In genomic region chr10:105774382-105774781, GRCm38 (mm10) we compare ENCODE assay signal across 8 mouse cellular contexts.
A peak's percentile ranks its signal among the peaks of the same experiment; 100 is the strongest.
DNase-seq lines count a peak whose midpoint lies in the region; ATAC-seq and TF ChIP-seq lines count a peak whose summit lies in the region.

No protein-coding gene starts in this region.

- intact Hi-C loops in left cerebral cortex, postnatal 36 days (cut with DNase I): loop anchor here (10.0 kb wide), 1 partner anchor 1790 kb away; no protein-coding TSS in a partner anchor

- no peak for TF ChIP-seq POLR2A in thymus, adult 2 months (IDR thresholded peaks at IDR 0.05; ENCODE audit: control insufficient read depth, extremely low read depth, insufficient read depth, low read length, poor library complexity)
- TF ChIP-seq POLR2A in kidney, adult 2 months (IDR thresholded peaks at IDR 0.05; ENCODE audit: low read depth, low read length): no peak

- H3K36me3 ChIP-seq in thymus, adult 2 months (ENCODE audit: control insufficient read depth, insufficient read depth, low read length): no peaks in the 10 kb centered on the region
- H3K36me3 ChIP-seq in kidney, adult 2 months (ENCODE audit: control insufficient read depth, insufficient read depth, low read length): no peaks in the 10 kb centered on the region
- no peaks in the 10 kb centered on the region for H3K36me3 ChIP-seq in midbrain, embryonic 13.5 days

- no peak overlapping the region for H3K27ac ChIP-seq in thymus, adult 2 months (ENCODE audit: control insufficient read depth, insufficient read depth, low read length)
- H3K27ac ChIP-seq in kidney, adult 2 months (ENCODE audit: insufficient read depth, low read depth, low read length): no peak overlapping the region
- H3K27ac ChIP-seq in midbrain, embryonic 13.5 days: no peak overlapping the region

- H3K4me3 ChIP-seq in thymus, adult 2 months (ENCODE audit: control insufficient read depth, insufficient read depth, low read length): no peak overlapping the region
- no peak overlapping the region for H3K4me3 ChIP-seq in kidney, adult 2 months (ENCODE audit: insufficient read depth, low read depth, low read length)
- H3K4me3 ChIP-seq in midbrain, embryonic 13.5 days (replicated peaks): no peak overlapping the region

- no peaks in the 10 kb centered on the region for H3K27me3 ChIP-seq in thymus, adult 2 months (ENCODE audit: control insufficient read depth, insufficient read depth, low read length)
- H3K27me3 ChIP-seq in kidney, adult 2 months (replicated peaks; ENCODE audit: control insufficient read depth, insufficient read depth, low read length): no peaks in the 10 kb centered on the region
- no peaks in the 10 kb centered on the region for H3K27me3 ChIP-seq in midbrain, embryonic 13.5 days

- H3K9me3 ChIP-seq in midbrain, embryonic 13.5 days: no peaks in the 10 kb centered on the region

- no peak overlapping the region for H3K9ac ChIP-seq in midbrain, embryonic 13.5 days (replicated peaks)

- peak; percentile 33 for DNase-seq in thymus, adult 2 months
- DNase-seq in thymus, adult 18-20 months: no peak
- peak; percentile 56 to 75 for DNase-seq in cerebellum, postnatal 4 days (ENCODE audit: low spot score in 2 of 2)
- peak; percentile 63 for DNase-seq in gastrocnemius, postnatal 10 days
- peak; percentile 91 for DNase-seq in kidney, adult 2 months
- peak; percentile 63 to 73 for DNase-seq in left cerebral cortex, postnatal 36 days (ENCODE audit: low spot score in 2 of 2)
- DNase-seq in spleen, postnatal 36 days (ENCODE audit: low spot score in 2 of 2): peak; percentile 2 to 6

- H3K4me2 ChIP-seq in midbrain, embryonic 13.5 days (replicated peaks): no peak overlapping the region

- WGBS in thymus, adult 2 months: 23% methylated on average over 6 of the region's 6 CpGs
- WGBS in kidney, adult 2 months: 10% methylated on average over 6 of the region's 6 CpGs
- WGBS in midbrain, embryonic 13.5 days: 19% methylated on average over 6 of the region's 6 CpGs

- peak; percentile 82 for ATAC-seq in midbrain, embryonic 13.5 days

- no peaks in the 10 kb centered on the region for H3K4me1 ChIP-seq in thymus, adult 2 months (replicated peaks; ENCODE audit: control insufficient read depth, insufficient read depth, low read length)
- H3K4me1 ChIP-seq in kidney, adult 2 months (ENCODE audit: control insufficient read depth, insufficient read depth, low read length): no peaks in the 10 kb centered on the region
- H3K4me1 ChIP-seq in midbrain, embryonic 13.5 days (replicated peaks): no peaks in the 10 kb centered on the region

- no peak for TF ChIP-seq CTCF in thymus, adult 2 months (IDR thresholded peaks at IDR 0.05; ENCODE audit: borderline replicate concordance, control insufficient read depth, extremely low read depth, insufficient read depth, low read length, poor library complexity)
- TF ChIP-seq CTCF in kidney, adult 2 months (conservative IDR thresholded peaks at IDR 0.05; ENCODE audit: insufficient read depth, insufficient read length, low read depth, low read length): peak; percentile 82

Comparison
In these comparisons a context has a peak if more than half of its experiments do, and no peak if none do; other contexts are left out.
1. DNase-seq: peak in thymus, adult 2 months (single experiment), cerebellum, postnatal 4 days (2 of 2), gastrocnemius, postnatal 10 days (single experiment), kidney, adult 2 months (single experiment), left cerebral cortex, postnatal 36 days (2 of 2) and spleen, postnatal 36 days (2 of 2); none in thymus, adult 18-20 months (0 of 2).